12 mouse cellular contexts compared by ENCODE assay signal in the genomic region with DNA sequence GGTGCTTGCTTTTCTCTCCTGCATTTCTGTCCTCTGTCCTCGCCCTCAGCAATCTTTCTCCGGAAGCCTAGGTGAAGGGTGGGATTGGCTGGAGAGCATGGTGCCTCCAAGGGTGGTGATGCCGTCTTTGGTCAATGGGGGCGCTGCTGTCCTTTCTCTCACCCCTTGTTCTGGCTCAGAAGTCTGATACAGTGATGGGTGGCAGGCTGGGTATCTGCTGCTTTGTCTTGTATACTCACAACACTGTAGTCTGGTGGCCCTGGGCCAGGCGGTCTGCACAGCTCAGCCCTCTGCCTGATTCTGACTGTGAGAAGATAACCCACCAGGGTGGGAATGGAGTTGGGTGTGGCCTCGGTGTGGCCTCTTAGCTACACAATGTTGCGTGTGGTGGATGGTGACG. TPM values are rescaled to one million over a fixed set of nuclear protein-coding genes. Genes with fewer than 3 reads are reported as not detected.
DNase-seq lines count a peak whose midpoint lies in the region; ATAC-seq and TF ChIP-seq lines count a peak whose summit lies in the region.
"Had no signal": no experiment of that assay in that cellular context is flagged by ENCODE, and none has a peak within 500 bp of the region (broad histone marks: within the 10 kb centered on the region; RNA-seq: fewer than 3 reads in every experiment).

No protein-coding gene starts in this region.

- no peak for TF ChIP-seq EP300 in CH12.LX (IDR thresholded peaks at IDR 0.05; ENCODE audit: low read length)

- no peak overlapping the region for H3K27ac ChIP-seq in intestine, postnatal 0 days (ENCODE audit: low read depth, low read length)
- H3K27ac ChIP-seq in intestine, embryonic 16.5 days (ENCODE audit: low read length): no peak overlapping the region
- H3K27ac ChIP-seq in CH12.LX (ENCODE audit: insufficient read depth, low read depth): no peak overlapping the region
- H3K27ac ChIP-seq in liver, embryonic 16.5 days (ENCODE audit: low read length): no peak overlapping the region
- H3K27ac ChIP-seq: forebrain, embryonic 10.5 days; heart, embryonic 15.5 days; limb, embryonic 10.5 days had no signal

- no peak overlapping the region for H3K4me3 ChIP-seq in intestine, postnatal 0 days (ENCODE audit: low read depth, low read length)
- no peak overlapping the region for H3K4me3 ChIP-seq in intestine, embryonic 16.5 days (ENCODE audit: low read length)
- no peak overlapping the region for H3K4me3 ChIP-seq in CH12.LX (replicated peaks in 1 of 3; ENCODE audit: low read depth in 2 of 3, low read length in 2 of 3, poor library complexity in 1 of 3)
- H3K4me3 ChIP-seq in liver, embryonic 16.5 days (ENCODE audit: low read depth, low read length): no peak overlapping the region
- H3K4me3 ChIP-seq: forebrain, embryonic 10.5 days; heart, embryonic 15.5 days; limb, embryonic 10.5 days had no signal

- dilution Hi-C loops in CH12.LX (cut with MboI; ENCODE audit: extremely low pct_ligation_motif_present, extremely low pct_unique_long_range_greater_than_20kb, low sequenced_read_pairs): no loop called here

- in situ Hi-C loops in CH12.LX (cut with MboI; ENCODE audit: low pct_ligation_motif_present, low pct_unique_long_range_greater_than_20kb, low sequenced_read_pairs): no loop called here

- no peaks in the 10 kb centered on the region for H3K27me3 ChIP-seq in intestine, postnatal 0 days (replicated peaks; ENCODE audit: control insufficient read depth, insufficient read depth, low read length)
- no peaks in the 10 kb centered on the region for H3K27me3 ChIP-seq in intestine, embryonic 16.5 days (replicated peaks; ENCODE audit: control insufficient read depth, insufficient read depth, low read length)
- no peaks in the 10 kb centered on the region for H3K27me3 ChIP-seq in CH12.LX (replicated peaks)
- no peaks in the 10 kb centered on the region for H3K27me3 ChIP-seq in liver, embryonic 16.5 days (ENCODE audit: control insufficient read depth, insufficient read depth, low read depth, low read length)
- H3K27me3 ChIP-seq: heart, embryonic 15.5 days had no signal

- H3K4me1 ChIP-seq in intestine, postnatal 0 days (replicated peaks; ENCODE audit: control insufficient read depth, insufficient read depth, low read length): peaks cover 9% of the 10 kb centered on the region; the same call in 1 of the 2 replicates
- peaks cover 29% of the 10 kb centered on the region for H3K4me1 ChIP-seq in intestine, embryonic 16.5 days (ENCODE audit: control insufficient read depth, insufficient read depth, low read length)
- H3K4me1 ChIP-seq in CH12.LX (ENCODE audit: control insufficient read depth in 1 of 2, insufficient read depth in 2 of 2): peaks cover 7 to 12% of the 10 kb centered on the region in 2 experiments; a peak in 3 of 4 replicates
- peaks cover 25% of the 10 kb centered on the region for H3K4me1 ChIP-seq in liver, embryonic 16.5 days (ENCODE audit: control insufficient read depth, low read depth, low read length)

- no peaks in the 10 kb centered on the region; the same call in 1 of the 2 replicates for H3K36me3 ChIP-seq in intestine, postnatal 0 days (ENCODE audit: control insufficient read depth, insufficient read depth)
- H3K36me3 ChIP-seq in intestine, embryonic 16.5 days (ENCODE audit: control insufficient read depth, insufficient read depth, low read length): no peaks in the 10 kb centered on the region
- no peaks in the 10 kb centered on the region for H3K36me3 ChIP-seq in CH12.LX (replicated peaks in 1 of 2; ENCODE audit: control insufficient read depth in 1 of 2, insufficient read depth in 1 of 2, low read length in 1 of 2)
- no peaks in the 10 kb centered on the region for H3K36me3 ChIP-seq in liver, embryonic 16.5 days (ENCODE audit: control insufficient read depth, insufficient read depth)

- peak; percentile 60 for TF ChIP-seq CTCF in intestine, postnatal 0 days (IDR thresholded peaks at IDR 0.05; ENCODE audit: low read depth)
- TF ChIP-seq CTCF in CH12.LX (conservative IDR thresholded peaks at IDR 0.05 in 1 of 2, IDR thresholded peaks at IDR 0.05 in 1 of 2; ENCODE audit: low read depth in 2 of 2, low read length in 2 of 2): peak in 1 of 2 experiments; percentile 60; a peak in 2 of 4 replicates

- TF ChIP-seq RAD21 in CH12.LX (IDR thresholded peaks at IDR 0.05; ENCODE audit: low read depth, low read length): peak; percentile 36

- no peak overlapping the region for H3K4me2 ChIP-seq in intestine, postnatal 0 days (replicated peaks; ENCODE audit: low read depth)
- no peak overlapping the region for H3K4me2 ChIP-seq in intestine, embryonic 16.5 days (ENCODE audit: low read depth, low read length)
- H3K4me2 ChIP-seq in CH12.LX (ENCODE audit: insufficient read depth, low read depth, poor library complexity, severe bottlenecking): no peak overlapping the region
- no peak overlapping the region for H3K4me2 ChIP-seq in liver, embryonic 16.5 days (ENCODE audit: low read depth, low read length)
- H3K4me2 ChIP-seq: heart, embryonic 15.5 days had no signal

- no peak overlapping the region for H3K9ac ChIP-seq in intestine, postnatal 0 days (ENCODE audit: low read depth, low read length)
- no peak overlapping the region for H3K9ac ChIP-seq in intestine, embryonic 16.5 days (ENCODE audit: low read depth, low read length)
- no peak overlapping the region for H3K9ac ChIP-seq in CH12.LX (ENCODE audit: insufficient read depth, low read depth)
- no peak overlapping the region for H3K9ac ChIP-seq in liver, embryonic 16.5 days (ENCODE audit: low read depth, low read length)
- H3K9ac ChIP-seq: heart, embryonic 15.5 days had no signal

- ATAC-seq in intestine, postnatal 0 days: no peak
- no peak for ATAC-seq in intestine, embryonic 16.5 days
- ATAC-seq in liver, embryonic 16.5 days (ENCODE audit: low read depth): peak; percentile 23; the same call in 1 of the 2 replicates

- 83% methylated on average over 8 of the region's 8 CpGs for WGBS in intestine, postnatal 0 days
- 82% methylated on average over 8 of the region's 8 CpGs for WGBS in intestine, embryonic 16.5 days
- WGBS in liver, embryonic 16.5 days (ENCODE audit: insufficient replicate concordance): 34% methylated on average over 8 of the region's 8 CpGs

- no peak for TF ChIP-seq POLR2A in CH12.LX (IDR thresholded peaks at IDR 0.05; ENCODE audit: low read depth, low read length)

- no peak for DNase-seq in CH12.LX (ENCODE audit: extremely low read depth)
- peak; percentile 77 for DNase-seq in ZHBTc4 (ENCODE audit: low read depth, low spot score)
- DNase-seq in spleen, postnatal 14 days (ENCODE audit: low spot score in 2 of 2): no peak
- DNase-seq in adrenal gland, postnatal 25 days: no peak
- DNase-seq: kidney, postnatal 14 days; spleen, adult 18-20 months had no signal

- H3K9me3 ChIP-seq in intestine, postnatal 0 days (ENCODE audit: control insufficient read depth): no peaks in the 10 kb centered on the region
- no peaks in the 10 kb centered on the region for H3K9me3 ChIP-seq in intestine, embryonic 16.5 days (ENCODE audit: control insufficient read depth, low read length)
- no peaks in the 10 kb centered on the region for H3K9me3 ChIP-seq in CH12.LX (replicated peaks; ENCODE audit: low read length)
- H3K9me3 ChIP-seq in liver, embryonic 16.5 days (replicated peaks; ENCODE audit: control insufficient read depth, low read length): no peaks in the 10 kb centered on the region
- H3K9me3 ChIP-seq: forebrain, embryonic 10.5 days; heart, embryonic 15.5 days; limb, embryonic 10.5 days had no signal

- no peaks in the 10 kb centered on the region for H3K79me2 ChIP-seq in CH12.LX (replicated peaks; ENCODE audit: control insufficient read depth, extremely low read depth, insufficient read depth, poor library complexity, severe bottlenecking)

TF ChIP-seq in CH12.LX, 34 proteins besides CTCF, POLR2A, EP300 and RAD21:
- no peak for TF ChIP-seq RCOR1 (conservative IDR thresholded peaks at IDR 0.05; ENCODE audit: low read depth, low read length)
- no peak for TF ChIP-seq ELF1 (IDR thresholded peaks at IDR 0.05; ENCODE audit: low read depth, low read length)
- TF ChIP-seq SIN3A (IDR thresholded peaks at IDR 0.05; ENCODE audit: low read length): no peak
- TF ChIP-seq SMC3 (IDR thresholded peaks at IDR 0.05; ENCODE audit: low read depth, low read length): peak; percentile 17; the same call in 1 of the 2 replicates
- no peak for TF ChIP-seq KAT2A (IDR thresholded peaks at IDR 0.05; ENCODE audit: insufficient replicate concordance, low read length)
- TF ChIP-seq USF1 (IDR thresholded peaks at IDR 0.05; ENCODE audit: low read depth, low read length): no peak
- TF ChIP-seq CHD2 (IDR thresholded peaks at IDR 0.05; ENCODE audit: low read length): no peak
- TF ChIP-seq CHD1 (IDR thresholded peaks at IDR 0.05; ENCODE audit: low read depth, low read length): no peak
- no peak for TF ChIP-seq IRF4 (IDR thresholded peaks at IDR 0.05; ENCODE audit: low read depth, low read length)

RNA-seq across cellular contexts. Expression of a gene that starts 51.6 kb away (rescaled TPM):
- 47.1 and 48.1 TPM in 2 replicates for polyA plus RNA-seq in intestine, postnatal 0 days (2015; fragmentation: Nextera tagmentation; extraction: Ambion mirVana)
- polyA plus RNA-seq in intestine, embryonic 16.5 days (2015; fragmentation: Nextera tagmentation; extraction: Ambion mirVana): 97.4 and 106 TPM in 2 replicates
- total RNA-seq in CH12.LX (2012; rRNA removed) (79.9 and 92.7 TPM in 2 replicates), CH12.LX (2014; rRNA removed) (84.7 and 85.8 TPM in 2 replicates)
- 103 and 119 TPM in 2 replicates for polyA plus RNA-seq in CH12.LX (2012; ENCODE audit: insufficient read length, low read depth)
- 19.4 and 21.1 TPM in 2 replicates for polyA plus RNA-seq in liver, embryonic 16.5 days (2015; fragmentation: Nextera tagmentation; extraction: Ambion mirVana)
- 74.5 and 80.8 TPM in 2 replicates for total RNA-seq in adrenal gland, postnatal 25 days (2021)
